15 mouse cellular contexts compared by ENCODE assay signal in genomic region chr9:104128110-104128509, GRCm38 (mm10). TPM values are rescaled to one million over a fixed set of nuclear protein-coding genes. Genes with fewer than 3 reads are reported as not detected.
DNase-seq lines count a peak whose midpoint lies in the region; ATAC-seq and TF ChIP-seq lines count a peak whose summit lies in the region.
"Had no signal": no experiment of that assay in that cellular context is flagged by ENCODE, and none has a peak within 500 bp of the region (broad histone marks: within the 10 kb centered on the region; RNA-seq: fewer than 3 reads in every experiment).

No protein-coding gene starts in this region.

- 7% methylated on average over 2 of the region's 2 CpGs for WGBS in forebrain, embryonic 16.5 days
- WGBS in neural tube, embryonic 15.5 days: 22% methylated on average over 2 of the region's 2 CpGs
- 88% methylated on average over 2 of the region's 2 CpGs for WGBS in thymus, adult 2 months

- TF ChIP-seq CTCF in cortical plate, adult 2 months (IDR thresholded peaks at IDR 0.05; ENCODE audit: extremely low read depth, insufficient read depth, low read length): no peak
- no peak for TF ChIP-seq CTCF in thymus, adult 2 months (IDR thresholded peaks at IDR 0.05; ENCODE audit: borderline replicate concordance, control insufficient read depth, extremely low read depth, insufficient read depth, low read length, poor library complexity)

- peak; percentile 57; the same call in 1 of the 2 replicates for ATAC-seq in forebrain, embryonic 16.5 days
- ATAC-seq in neural tube, embryonic 15.5 days (ENCODE audit: low FRiP score): no peak
- ATAC-seq: liver, postnatal 0 days had no signal

- H3K36me3 ChIP-seq in forebrain, embryonic 16.5 days (ENCODE audit: control insufficient read depth, insufficient read depth): no peaks in the 10 kb centered on the region
- H3K36me3 ChIP-seq in neural tube, embryonic 15.5 days: no peaks in the 10 kb centered on the region
- H3K36me3 ChIP-seq in thymus, adult 2 months (ENCODE audit: control insufficient read depth, insufficient read depth, low read length): no peaks in the 10 kb centered on the region
- H3K36me3 ChIP-seq: heart, embryonic 10.5 days had no signal

- peak; percentile 58 for DNase-seq in layer of hippocampus, adult 11-12 months (ENCODE audit: low spot score)
- DNase-seq in layer of hippocampus, postnatal 25 days (ENCODE audit: extremely low spot score in 1 of 2, low spot score in 1 of 2): no peak
- DNase-seq in thymus, adult 2 months: no peak
- no peak for DNase-seq in adrenal gland, adult 8-10 months
- DNase-seq: cerebellum, postnatal 10 days; liver, postnatal 0 days; thymus, postnatal 4 days had no signal

- H3K27me3 ChIP-seq in forebrain, embryonic 16.5 days (replicated peaks; ENCODE audit: control insufficient read depth, insufficient read depth, low read length): no peaks in the 10 kb centered on the region
- no peaks in the 10 kb centered on the region for H3K27me3 ChIP-seq in neural tube, embryonic 15.5 days (replicated peaks)
- no peaks in the 10 kb centered on the region for H3K27me3 ChIP-seq in thymus, adult 2 months (ENCODE audit: control insufficient read depth, insufficient read depth, low read length)
- H3K27me3 ChIP-seq: CH12.LX had no signal

- no peaks in the 10 kb centered on the region for H3K9me3 ChIP-seq in forebrain, embryonic 16.5 days (ENCODE audit: control insufficient read depth, low read length)
- no peaks in the 10 kb centered on the region for H3K9me3 ChIP-seq in neural tube, embryonic 15.5 days (replicated peaks)
- H3K9me3 ChIP-seq: heart, embryonic 10.5 days had no signal

- no peak overlapping the region for H3K9ac ChIP-seq in forebrain, embryonic 16.5 days (replicated peaks; ENCODE audit: low read depth, low read length)
- H3K9ac ChIP-seq in neural tube, embryonic 15.5 days (replicated peaks): no peak overlapping the region
- H3K9ac ChIP-seq: liver, postnatal 0 days had no signal

- 0 out of 2 replicates have a peak overlapping the region, but pooled peaks have one; percentile 21 for H3K27ac ChIP-seq in cortical plate, adult 2 months (ENCODE audit: insufficient read depth, low read length)
- H3K27ac ChIP-seq in forebrain, embryonic 16.5 days (ENCODE audit: low read length): peak overlapping the region; percentile 71
- peak overlapping the region; percentile 45; the same call in 1 of the 2 replicates for H3K27ac ChIP-seq in neural tube, embryonic 15.5 days (replicated peaks)
- no peak overlapping the region for H3K27ac ChIP-seq in thymus, adult 2 months (ENCODE audit: control insufficient read depth, insufficient read depth, low read length)
- H3K27ac ChIP-seq: heart, embryonic 10.5 days had no signal

- H3K4me1 ChIP-seq in cortical plate, adult 2 months (ENCODE audit: control insufficient read depth, insufficient read depth, low read length): peaks cover 3% of the 10 kb centered on the region
- H3K4me1 ChIP-seq in forebrain, embryonic 16.5 days (replicated peaks; ENCODE audit: control insufficient read depth, insufficient read depth, low read length): peaks cover 19% of the 10 kb centered on the region
- peaks cover 20% of the 10 kb centered on the region for H3K4me1 ChIP-seq in neural tube, embryonic 15.5 days
- H3K4me1 ChIP-seq in thymus, adult 2 months (replicated peaks; ENCODE audit: control insufficient read depth, insufficient read depth, low read length): no peaks in the 10 kb centered on the region

- H3K4me3 ChIP-seq in cortical plate, adult 2 months (ENCODE audit: insufficient read depth, low read length): no peak overlapping the region
- H3K4me3 ChIP-seq in forebrain, embryonic 16.5 days (replicated peaks; ENCODE audit: low read length): no peak overlapping the region
- H3K4me3 ChIP-seq in neural tube, embryonic 15.5 days (replicated peaks): no peak overlapping the region
- no peak overlapping the region for H3K4me3 ChIP-seq in thymus, adult 2 months (ENCODE audit: control insufficient read depth, insufficient read depth, low read length)
- H3K4me3 ChIP-seq: erythroblast, embryonic 14.5 days; heart, embryonic 10.5 days had no signal

- H3K4me2 ChIP-seq in forebrain, embryonic 16.5 days (ENCODE audit: low read length): no peak overlapping the region
- H3K4me2 ChIP-seq in neural tube, embryonic 15.5 days: no peak overlapping the region

- TF ChIP-seq POLR2A in cortical plate, adult 2 months (IDR thresholded peaks at IDR 0.05; ENCODE audit: extremely low read depth, insufficient read depth, low read length): no peak
- no peak for TF ChIP-seq POLR2A in thymus, adult 2 months (IDR thresholded peaks at IDR 0.05; ENCODE audit: control insufficient read depth, extremely low read depth, insufficient read depth, low read length, poor library complexity)

RNA-seq across cellular contexts. Expression of gene Ackr4, which starts 1.4 kb away (rescaled TPM):
- under 1 TPM in 1 of 2 experiments, not detected in 1; 0.25 TPM for total RNA-seq in layer of hippocampus, postnatal 25 days (2021)
- 0.09 and 0.17 TPM in 2 replicates for polyA plus RNA-seq in cortical plate, adult 2 months (2012; rRNA removed)
- 0.43 and 0.56 TPM in 2 replicates for polyA plus RNA-seq in forebrain, embryonic 16.5 days (2015; fragmentation: Nextera tagmentation; extraction: Ambion mirVana)
- 3.3 and 8.8 TPM in 2 replicates for polyA plus RNA-seq in neural tube, embryonic 15.5 days (2015; fragmentation: Nextera tagmentation; extraction: Ambion mirVana)
- polyA plus RNA-seq in thymus, adult 2 months (2012; rRNA removed): 9.1 and 13.6 TPM in 2 replicates
- total RNA-seq in adrenal gland, adult 8-10 months (2022): under 1 TPM in 2 of 4 experiments, not detected in 2; 0.15 to 0.25 TPM
- total RNA-seq: hematopoietic stem cell, adult 5-6 weeks; megakaryocyte progenitor cell, adult 5-6 weeks had no signal
- polyA plus RNA-seq: erythroblast, embryonic 14.5 days had no signal
